Mouse (Mus musculus): ENCODE results near the gene Gm28308. TPM values are rescaled to one million over a fixed set of nuclear protein-coding genes. Genes with fewer than 3 reads are reported as not detected.

Gene Gm28308
- polyA plus RNA-seq, 1 experiment from 2014 or later = 0.92 TPM

DNA sequence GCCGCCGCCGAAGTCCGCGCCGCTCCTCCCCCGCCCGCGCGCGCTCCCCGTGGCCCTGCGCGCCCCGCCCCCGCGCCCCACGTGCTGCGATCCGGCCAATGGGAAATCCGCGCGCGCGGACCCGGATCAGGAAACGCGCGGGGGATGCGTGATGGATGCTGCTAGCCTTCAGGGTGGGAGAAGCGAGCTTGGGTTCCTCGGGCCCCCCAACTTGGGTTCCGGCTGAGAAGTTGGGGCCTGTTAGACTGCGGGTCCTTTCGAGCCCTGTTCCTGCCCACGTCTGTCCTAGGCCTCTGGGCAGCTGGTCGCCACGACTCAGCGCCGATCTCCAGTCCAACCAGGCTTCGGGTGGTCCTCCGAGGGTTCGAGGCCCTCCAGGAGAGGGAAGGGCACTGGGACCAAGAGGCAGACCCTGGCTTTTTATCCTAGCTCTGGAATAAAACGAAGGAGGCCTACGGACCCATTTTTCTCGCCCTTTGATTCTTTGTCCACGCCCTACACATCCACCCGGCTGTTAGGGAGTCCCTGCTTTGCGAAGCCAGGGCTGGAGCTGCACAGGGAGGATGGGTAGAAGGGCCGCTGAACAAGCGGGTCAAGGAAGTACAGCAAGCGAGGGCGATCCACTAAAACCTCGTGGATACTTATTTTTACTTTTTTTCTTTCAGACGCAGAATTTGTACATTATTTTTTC, 21.1 kb downstream of the Gm28308 start:
- under 1% methylated on average over 48 of the region's 55 CpGs for WGBS
- Histone ChIP-seq H3K4me1 (peaks cover 91% of the 10 kb centered on the region), H3K27ac (peak overlapping the region; percentile 83), H3K4me2 (peak overlapping the region; percentile 93), H3K9me3 (replicated peaks) (no peaks in the 10 kb centered on the region), H3K36me3 (no peaks in the 10 kb centered on the region), H3K9ac (peak overlapping the region; percentile 35), H3K27me3 (no peaks in the 10 kb centered on the region), H3K4me3 (replicated peaks) (peak overlapping the region; percentile 62)
- ATAC-seq (replicated peaks; ENCODE audit: low FRiP score) = peak; percentile 59

DNA sequence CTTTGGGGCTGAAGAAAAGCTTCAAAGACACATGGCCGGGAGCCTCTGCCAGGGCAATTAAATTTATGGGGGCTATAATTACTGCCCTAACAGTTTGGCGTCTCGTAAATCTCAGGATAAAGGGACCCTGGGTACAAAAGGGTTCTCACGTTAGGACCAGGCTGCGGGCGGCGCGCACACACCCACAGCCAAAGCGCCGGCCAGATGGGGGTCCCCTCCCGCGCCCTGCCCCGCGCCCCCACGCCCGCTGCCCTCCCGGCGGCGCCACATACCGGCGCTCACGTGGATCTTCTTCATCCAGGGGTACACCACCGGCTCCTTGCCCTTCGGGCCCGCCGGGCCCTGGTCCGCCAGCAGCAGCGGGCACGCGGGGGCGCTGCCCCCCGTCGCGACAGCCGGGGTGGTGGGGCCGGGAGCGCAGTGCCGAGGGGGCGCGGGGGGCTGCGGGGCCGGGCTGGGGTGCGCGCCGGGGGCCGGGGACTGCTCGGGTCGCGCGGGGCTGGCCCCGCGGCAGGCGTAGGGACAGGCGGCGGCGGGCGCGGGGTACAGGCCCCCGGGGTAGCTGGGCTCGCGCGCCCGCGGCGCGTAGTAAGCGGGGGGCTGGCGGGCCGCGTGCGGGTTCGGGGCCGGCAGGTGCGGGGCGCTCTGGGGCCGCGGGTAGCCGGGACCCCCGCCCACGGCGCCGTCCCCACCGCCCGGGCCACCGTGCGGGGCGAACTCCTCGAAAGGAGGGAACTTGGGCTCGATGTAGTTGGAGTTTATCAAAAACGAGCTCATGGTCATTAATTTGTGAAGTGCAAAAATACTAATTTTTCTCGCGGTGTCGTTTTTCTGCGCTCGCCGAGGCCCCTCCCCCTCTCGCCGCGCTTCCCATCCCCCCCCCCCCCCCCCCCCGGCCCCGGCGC, 22.0 kb downstream of the Gm28308 start, which contains the start of gene Hoxa4:
TSS of gene Hoxa4 (minus strand) at position 848 of the 905 bp plus-strand sequence.
- peak; percentile 72 for ATAC-seq (replicated peaks; ENCODE audit: low FRiP score)
- 0 out of 2 replicates have a peak, but pooled peaks cover 3% of the 10 kb centered on the region for H3K36me3 ChIP-seq
- peak within 1 kb of the TSS; percentile 95 for H3K27ac ChIP-seq
- under 1% methylated on average over 92 of the region's 102 CpGs for WGBS
- H3K4me1 ChIP-seq = peaks cover 91% of the 10 kb centered on the region
- no peaks in the 10 kb centered on the region for H3K27me3 ChIP-seq
- peak within 1 kb of the TSS; percentile 78 for H3K9ac ChIP-seq
- peak within 1 kb of the TSS; percentile 93 for H3K4me2 ChIP-seq
- H3K4me3 ChIP-seq (replicated peaks) = peak within 1 kb of the TSS; percentile 62
- H3K9me3 ChIP-seq (replicated peaks) = no peaks in the 10 kb centered on the region

DNA sequence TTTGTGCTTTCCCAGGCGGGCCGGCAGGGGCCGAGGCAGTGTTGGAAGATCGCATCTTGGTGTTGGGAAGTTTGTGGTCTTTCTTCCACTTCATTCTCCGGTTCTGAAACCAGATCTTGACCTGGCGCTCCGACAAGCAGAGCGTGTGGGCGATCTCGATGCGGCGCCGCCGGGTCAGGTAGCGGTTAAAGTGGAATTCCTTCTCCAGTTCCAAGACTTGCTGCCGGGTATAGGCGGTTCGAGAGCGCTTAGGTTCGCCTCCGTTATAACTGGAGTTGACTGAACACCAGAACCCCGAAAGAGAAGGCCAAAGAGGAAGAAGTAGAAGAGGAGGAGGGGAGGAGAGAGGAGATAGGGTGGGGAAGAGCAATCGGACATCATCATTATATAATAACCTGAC, 22.7 kb downstream of the Gm28308 start:
- Histone ChIP-seq H3K27ac (peak overlapping the region; percentile 95), H3K36me3 (0 out of 2 replicates have a peak, but pooled peaks cover 3% of the 10 kb centered on the region), H3K4me3 (replicated peaks) (peak overlapping the region; percentile 62), H3K9me3 (replicated peaks) (no peaks in the 10 kb centered on the region), H3K4me1 (peaks cover 93% of the 10 kb centered on the region), H3K9ac (no peak overlapping the region), H3K27me3 (no peaks in the 10 kb centered on the region), H3K4me2 (peak overlapping the region; percentile 93)
- no peak for ATAC-seq (replicated peaks; ENCODE audit: low FRiP score)
- 6% methylated on average over 23 of the region's 23 CpGs for WGBS

- WGBS = 26% methylated on average over 8 of the region's 8 CpGs
- H3K4me1 ChIP-seq = peaks cover 94% of the 10 kb centered on the region
Observed at GRCm38 (mm10) chr6:52189909-52190308, 23.2 kb downstream of the Gm28308 start.

GRCm38 (mm10) chr6:52189172-52189591, 24.0 kb downstream of the Gm28308 start:
- 27% methylated on average over 5 of the region's 5 CpGs for WGBS
- Histone ChIP-seq H3K4me2 (peak overlapping the region; percentile 20; the same call in 1 of the 2 replicates), H3K4me1 (peaks cover 94% of the 10 kb centered on the region), H3K9me3 (replicated peaks) (no peaks in the 10 kb centered on the region), H3K4me3 (replicated peaks) (no peak overlapping the region), H3K27me3 (no peaks in the 10 kb centered on the region), H3K36me3 (0 out of 2 replicates have a peak, but pooled peaks cover 3% of the 10 kb centered on the region), H3K27ac (peak overlapping the region; percentile 95), H3K9ac (no peak overlapping the region; the same call in 1 of the 2 replicates)
- no peak for ATAC-seq (replicated peaks; ENCODE audit: low FRiP score)

More at GRCm38 (mm10) chr6:52189909-52190308, 23.2 kb downstream of the Gm28308 start:
- H3K36me3 ChIP-seq = 0 out of 2 replicates have a peak, but pooled peaks cover 3% of the 10 kb centered on the region
- H3K4me3 ChIP-seq (replicated peaks) = peak overlapping the region; percentile 62; the same call in 1 of the 2 replicates
- H3K27me3 ChIP-seq = no peaks in the 10 kb centered on the region
- H3K4me2 ChIP-seq = peak overlapping the region; percentile 93
- ATAC-seq (replicated peaks; ENCODE audit: low FRiP score) = no peak
- H3K9ac ChIP-seq = no peak overlapping the region
- peak overlapping the region; percentile 95 for H3K27ac ChIP-seq
- no peaks in the 10 kb centered on the region for H3K9me3 ChIP-seq (replicated peaks)

DNA sequence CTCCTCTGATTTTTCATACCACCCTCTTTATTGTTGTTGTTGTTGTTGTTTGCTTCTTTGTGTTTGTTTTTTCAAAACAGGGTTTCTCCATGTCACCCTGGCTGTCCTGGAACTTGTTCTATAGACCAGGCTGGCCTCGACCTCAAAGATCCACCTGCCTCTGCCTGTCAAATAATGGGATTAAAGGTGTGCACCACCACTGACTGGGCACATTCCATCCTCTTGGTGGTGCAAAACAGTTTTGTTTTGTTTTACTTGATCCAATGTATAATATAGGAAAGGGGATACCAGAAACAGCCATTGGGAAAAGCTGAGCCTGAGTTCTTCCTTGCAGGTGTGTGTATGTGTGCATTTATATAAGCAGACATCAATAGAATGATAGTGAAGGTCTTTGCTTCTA, 26.6 kb downstream of the Gm28308 start:
- no peak for ATAC-seq (replicated peaks; ENCODE audit: low FRiP score)
- Histone ChIP-seq H3K27ac (0 out of 2 replicates have a peak overlapping the region, but pooled peaks have one; percentile 2), H3K4me3 (replicated peaks) (no peak overlapping the region), H3K4me2 (no peak overlapping the region), H3K36me3 (0 out of 2 replicates have a peak, but pooled peaks cover 10% of the 10 kb centered on the region), H3K27me3 (no peaks in the 10 kb centered on the region), H3K9ac (no peak overlapping the region), H3K9me3 (replicated peaks) (no peaks in the 10 kb centered on the region), H3K4me1 (peaks cover 99% of the 10 kb centered on the region)
- 57% methylated on average over 1 of the region's 1 CpGs for WGBS

DNA sequence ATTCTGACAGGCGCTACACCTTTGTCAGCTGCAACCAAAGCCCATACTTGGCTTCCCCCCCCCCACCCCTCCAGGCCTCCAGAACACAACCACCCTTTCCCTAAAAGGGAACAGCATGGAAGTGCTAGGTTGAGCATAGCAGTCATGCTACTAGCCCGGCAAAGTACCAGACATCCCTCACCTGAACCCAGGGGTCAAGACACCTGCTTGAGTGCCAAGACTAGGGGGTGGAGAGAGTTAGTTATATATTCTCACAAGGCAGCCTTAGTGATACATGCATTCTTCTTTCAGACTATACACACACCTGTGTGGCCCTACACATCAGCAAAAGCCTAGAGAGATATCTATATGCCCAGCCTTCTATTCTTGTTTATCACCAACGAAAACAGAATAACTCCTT, 27.3 kb downstream of the Gm28308 start:
- Histone ChIP-seq H3K27ac (peak overlapping the region; percentile 98), H3K36me3 (0 out of 2 replicates have a peak, but pooled peaks cover 10% of the 10 kb centered on the region), H3K9me3 (replicated peaks) (no peaks in the 10 kb centered on the region), H3K4me3 (replicated peaks) (no peak overlapping the region), H3K27me3 (no peaks in the 10 kb centered on the region), H3K4me1 (peaks cover 100% of the 10 kb centered on the region), H3K9ac (no peak overlapping the region), H3K4me2 (peak overlapping the region; percentile 45)
- ATAC-seq (replicated peaks; ENCODE audit: low FRiP score) = no peak
- 28% methylated on average over 3 of the region's 3 CpGs for WGBS

DNA sequence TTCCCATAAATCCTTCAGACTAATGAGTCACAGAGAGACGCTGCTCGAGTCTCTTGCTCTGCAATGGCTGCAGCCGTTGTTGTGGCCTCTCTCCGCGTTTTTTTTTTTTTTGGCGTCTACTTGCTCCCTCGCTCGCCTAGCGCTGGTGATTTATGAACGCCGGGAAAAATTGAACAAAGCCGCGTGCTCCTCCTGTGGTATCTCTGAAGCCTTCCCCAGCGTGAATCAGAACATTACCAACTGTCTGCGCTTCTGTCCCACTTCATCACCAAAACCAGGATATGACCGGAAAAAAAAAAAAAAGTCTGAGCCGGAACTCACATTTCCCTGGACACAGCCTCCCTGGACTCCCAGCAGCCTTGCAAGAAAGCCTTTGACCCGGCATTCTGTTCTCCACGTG, 27.9 kb downstream of the Gm28308 start:
- H3K9me3 ChIP-seq (replicated peaks) = no peaks in the 10 kb centered on the region
- WGBS = 3% methylated on average over 19 of the region's 19 CpGs
- no peaks in the 10 kb centered on the region for H3K27me3 ChIP-seq
- H3K36me3 ChIP-seq = 0 out of 2 replicates have a peak, but pooled peaks cover 10% of the 10 kb centered on the region
- H3K9ac ChIP-seq = no peak overlapping the region
- no peak for ATAC-seq (replicated peaks; ENCODE audit: low FRiP score)
- H3K27ac ChIP-seq = peak overlapping the region; percentile 98
- peak overlapping the region; percentile 9; the same call in 1 of the 2 replicates for H3K4me3 ChIP-seq (replicated peaks)
- H3K4me1 ChIP-seq = peaks cover 100% of the 10 kb centered on the region
- peak overlapping the region; percentile 45 for H3K4me2 ChIP-seq

DNA sequence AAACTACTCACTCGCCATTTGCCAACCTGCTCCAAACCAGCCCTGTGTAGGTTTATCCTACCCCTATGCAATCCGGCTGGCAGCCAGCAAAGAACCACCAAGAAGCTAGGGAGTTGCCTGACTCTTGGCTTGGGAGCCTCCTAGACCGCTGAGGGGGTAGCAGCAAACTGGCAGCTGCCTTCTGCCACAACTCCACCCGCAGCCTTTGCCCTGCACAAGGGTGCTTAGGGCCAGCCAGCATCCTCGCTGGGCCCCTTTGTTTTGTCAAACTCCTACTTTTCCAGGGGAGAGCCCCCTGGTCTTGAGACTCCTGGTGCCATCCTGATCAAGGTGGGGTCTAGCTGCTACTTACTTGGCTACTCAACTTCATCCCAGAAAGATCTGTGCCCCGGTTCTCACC, 28.5 kb downstream of the Gm28308 start:
- no peaks in the 10 kb centered on the region for H3K9me3 ChIP-seq (replicated peaks)
- H3K36me3 ChIP-seq = 0 out of 2 replicates have a peak, but pooled peaks cover 10% of the 10 kb centered on the region
- peak overlapping the region; percentile 45 for H3K4me2 ChIP-seq
- peaks cover 100% of the 10 kb centered on the region for H3K4me1 ChIP-seq
- WGBS = 19% methylated on average over 6 of the region's 6 CpGs
- H3K4me3 ChIP-seq (replicated peaks) = no peak overlapping the region
- H3K27ac ChIP-seq = peak overlapping the region; percentile 98
- ATAC-seq (replicated peaks; ENCODE audit: low FRiP score) = no peak
- H3K9ac ChIP-seq = no peak overlapping the region
- no peaks in the 10 kb centered on the region for H3K27me3 ChIP-seq

- peak; percentile 63 for ATAC-seq (replicated peaks; ENCODE audit: low FRiP score)
- 24% methylated on average over 10 of the region's 10 CpGs for WGBS
- H3K4me2 ChIP-seq = peak overlapping the region; percentile 45
Observed at GRCm38 (mm10) chr6:52183311-52184080, 29.6 kb downstream of the Gm28308 start.

DNA sequence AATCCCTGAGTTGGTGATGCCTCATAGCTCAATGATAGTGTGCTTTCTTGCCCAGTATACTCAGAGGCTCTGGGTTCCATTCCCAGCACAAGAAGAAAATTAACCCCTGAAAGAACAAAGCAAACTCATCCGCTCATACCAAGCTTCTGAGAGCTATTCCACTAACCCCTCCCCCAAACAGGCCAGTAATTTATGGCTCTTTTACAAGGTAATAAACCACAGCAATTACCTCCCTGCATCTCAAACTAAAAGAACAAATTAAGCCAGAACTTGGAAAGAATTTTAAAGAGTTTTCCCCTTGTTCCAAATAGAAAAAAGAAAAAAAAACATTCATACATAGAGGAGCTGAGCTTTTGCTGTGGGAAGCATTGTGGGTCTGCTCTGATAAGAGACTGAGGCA, 30.3 kb downstream of the Gm28308 start:
- Histone ChIP-seq H3K27me3 (no peaks in the 10 kb centered on the region), H3K4me1 (peaks cover 99% of the 10 kb centered on the region), H3K9me3 (replicated peaks) (no peaks in the 10 kb centered on the region), H3K36me3 (0 out of 2 replicates have a peak, but pooled peaks cover 10% of the 10 kb centered on the region), H3K27ac (peak overlapping the region; percentile 98), H3K9ac (0 out of 2 replicates have a peak overlapping the region, but pooled peaks have one; percentile 19), H3K4me3 (replicated peaks) (no peak overlapping the region), H3K4me2 (peak overlapping the region; percentile 45)
- ATAC-seq (replicated peaks; ENCODE audit: low FRiP score) = 0 out of 2 replicates have a peak, but pooled peaks have one; percentile 16
- 13% methylated on average over 1 of the region's 1 CpGs for WGBS

More at GRCm38 (mm10) chr6:52183311-52184080, 29.6 kb downstream of the Gm28308 start:
- no peaks in the 10 kb centered on the region for H3K9me3 ChIP-seq (replicated peaks)
- peaks cover 100% of the 10 kb centered on the region for H3K4me1 ChIP-seq
- peak overlapping the region; percentile 98 for H3K27ac ChIP-seq
- H3K27me3 ChIP-seq = no peaks in the 10 kb centered on the region
- peak overlapping the region; percentile 19; the same call in 1 of the 2 replicates for H3K9ac ChIP-seq
- H3K4me3 ChIP-seq (replicated peaks) = 0 out of 2 replicates have a peak overlapping the region, but pooled peaks have one; percentile 5
- 0 out of 2 replicates have a peak, but pooled peaks cover 10% of the 10 kb centered on the region for H3K36me3 ChIP-seq

Measured in kidney, embryonic 15.5 days (tissue).